Mouse (Mus musculus): ENCODE results near the gene Gm21985. TPM values are rescaled to one million over a fixed set of nuclear protein-coding genes. Genes with fewer than 3 reads are reported as not detected.

Gm21985 gene
- total and polyA plus RNA-seq, 3 experiments = 0.51 TPM; not detected in 2

DNA sequence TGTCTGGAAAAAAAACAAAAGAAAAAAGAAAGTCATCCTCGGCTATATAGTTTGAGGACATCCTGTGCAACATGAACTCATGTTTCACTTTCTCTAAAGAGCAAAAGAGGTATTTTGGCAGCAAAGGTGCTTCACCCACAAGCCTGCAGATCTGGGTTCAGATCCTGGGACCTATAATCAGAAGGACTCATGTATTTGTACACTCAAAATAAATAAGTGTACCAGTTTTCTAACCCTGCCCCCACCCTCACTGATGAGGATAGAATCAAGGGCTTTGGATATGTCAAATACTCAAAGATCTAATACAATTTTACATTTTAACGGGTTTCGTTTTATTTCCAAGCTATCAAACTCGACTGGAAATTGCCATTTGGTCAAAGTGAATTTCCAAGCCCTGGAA is 1.8 kb upstream of the Gm21985 start:
- Histone ChIP-seq H3K36me3 (replicated peaks in 1 of 2; ENCODE audit: control insufficient read depth in 1 of 2, insufficient read depth in 1 of 2, low read length in 1 of 2) (peaks cover 0 to 14% of the 10 kb centered on the region in 2 experiments), H3K4me1 (ENCODE audit: control insufficient read depth in 1 of 2, insufficient read depth in 2 of 2) (peaks cover 2 to 34% of the 10 kb centered on the region in 2 experiments; a peak in 2 of 4 replicates), H3K27me3 (replicated peaks) (no peaks in the 10 kb centered on the region), H3K79me2 (replicated peaks; ENCODE audit: control insufficient read depth, extremely low read depth, insufficient read depth, poor library complexity, severe bottlenecking) (peaks cover 44% of the 10 kb centered on the region), H3K4me3 (replicated peaks in 1 of 3; ENCODE audit: low read depth in 2 of 3, low read length in 2 of 3, poor library complexity in 1 of 3) (no peak overlapping the region), H3K9ac (ENCODE audit: insufficient read depth, low read depth) (no peak overlapping the region), H3K4me2 (ENCODE audit: insufficient read depth, low read depth, poor library complexity, severe bottlenecking) (peak overlapping the region; percentile 97; the same call in 1 of the 2 replicates), H3K27ac (ENCODE audit: insufficient read depth, low read depth) (no peak overlapping the region), H3K9me3 (replicated peaks; ENCODE audit: low read length) (no peaks in the 10 kb centered on the region)
- in situ Hi-C loops (cut with MboI; ENCODE audit: low pct_ligation_motif_present, low pct_unique_long_range_greater_than_20kb, low sequenced_read_pairs) = loop anchor here (10.0 kb wide), 2 partner anchors 100 to 210 kb away; partner anchors contain the start of gene Emc4
- DNase-seq (ENCODE audit: extremely low read depth) = no peak
- no peak for TF ChIP-seq CTCF (conservative IDR thresholded peaks at IDR 0.05 in 1 of 2, IDR thresholded peaks at IDR 0.05 in 1 of 2; ENCODE audit: low read depth in 2 of 2, low read length in 2 of 2)
- TF ChIP-seq RAD21 (IDR thresholded peaks at IDR 0.05; ENCODE audit: low read depth, low read length) = no peak
- TF ChIP-seq CHD2 (IDR thresholded peaks at IDR 0.05; ENCODE audit: low read length) = no peak
- no peak for TF ChIP-seq GABPA (IDR thresholded peaks at IDR 0.05; ENCODE audit: insufficient replicate concordance, low read depth, low read length)
- TF ChIP-seq POLR2A (IDR thresholded peaks at IDR 0.05; ENCODE audit: low read depth, low read length) = no peak
- no peak for TF ChIP-seq MXI1 (IDR thresholded peaks at IDR 0.05; ENCODE audit: low read depth, low read length)
- no peak for TF ChIP-seq SMC3 (IDR thresholded peaks at IDR 0.05; ENCODE audit: low read depth, low read length)
- dilution Hi-C loops (cut with MboI; ENCODE audit: extremely low pct_ligation_motif_present, extremely low pct_unique_long_range_greater_than_20kb, low sequenced_read_pairs) = no loop called here

DNA sequence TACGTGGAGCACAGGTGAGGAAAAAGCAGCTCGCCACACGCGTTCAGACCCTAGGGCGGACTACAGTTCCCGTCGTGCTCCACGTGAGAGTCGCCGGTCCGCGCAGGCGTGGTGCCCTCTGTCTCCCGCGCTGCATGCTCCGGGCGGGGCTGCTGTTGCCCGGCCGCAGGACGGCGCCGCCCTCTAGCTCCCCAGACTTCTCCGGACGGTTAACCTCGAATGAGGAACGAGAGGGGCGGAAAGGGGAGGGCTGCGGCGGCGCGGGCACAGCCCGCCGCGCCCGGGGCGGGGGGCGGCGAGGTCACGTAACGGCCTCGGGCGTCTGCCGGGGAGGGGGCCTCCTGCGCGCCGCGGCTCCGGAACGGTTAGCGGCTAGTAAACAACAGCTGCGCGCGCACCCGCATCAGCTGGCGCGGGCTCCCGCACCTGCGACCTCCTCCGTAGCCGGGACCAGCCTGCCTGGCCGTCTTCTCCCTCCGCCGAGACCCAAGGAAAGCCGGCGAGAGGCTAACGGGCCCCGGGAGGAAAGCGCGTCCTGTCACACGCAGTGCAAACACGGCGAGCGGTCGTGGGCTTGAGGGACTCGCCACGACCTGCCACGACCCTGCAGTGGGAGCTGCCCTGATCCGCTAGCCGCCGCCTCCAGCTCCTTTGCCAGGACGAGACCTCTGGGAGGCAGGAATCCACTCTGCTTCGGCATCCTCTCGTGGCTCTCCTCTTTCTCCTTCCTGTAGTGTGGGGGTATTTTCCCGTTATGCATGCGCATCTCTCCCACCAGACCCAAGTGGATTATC is 469 bp upstream of the Gm21985 start, which contains the start of gene Slc12a6:
TSS of gene Slc12a6 (plus strand) at position 378 of the 794 bp plus-strand sequence.
- no peaks in the 10 kb centered on the region for H3K9me3 ChIP-seq (replicated peaks; ENCODE audit: low read length)
- dilution Hi-C loops (cut with MboI; ENCODE audit: extremely low pct_ligation_motif_present, extremely low pct_unique_long_range_greater_than_20kb, low sequenced_read_pairs) = no loop called here
- H3K9ac ChIP-seq (ENCODE audit: insufficient read depth, low read depth) = peak within 1 kb of the TSS; percentile 93
- H3K27ac ChIP-seq (ENCODE audit: insufficient read depth, low read depth) = peak within 1 kb of the TSS; percentile 85
- H3K4me1 ChIP-seq (ENCODE audit: control insufficient read depth in 1 of 2, insufficient read depth in 2 of 2) = peaks cover 2 to 41% of the 10 kb centered on the region in 2 experiments; a peak in 2 of 4 replicates
- H3K4me3 ChIP-seq (replicated peaks in 1 of 3; ENCODE audit: low read depth in 2 of 3, low read length in 2 of 3, poor library complexity in 1 of 3) = peak within 1 kb of the TSS; percentile 81 to 88 (median 83)
- DNase-seq (ENCODE audit: extremely low read depth) = peak; percentile 91
- no peaks in the 10 kb centered on the region for H3K27me3 ChIP-seq (replicated peaks)
- in situ Hi-C loops (cut with MboI; ENCODE audit: low pct_ligation_motif_present, low pct_unique_long_range_greater_than_20kb, low sequenced_read_pairs) = loop anchor here (10.0 kb wide), 2 partner anchors 99 to 209 kb away; partner anchors contain the start of gene Emc4
- peaks cover 0 to 17% of the 10 kb centered on the region in 2 experiments for H3K36me3 ChIP-seq (replicated peaks in 1 of 2; ENCODE audit: control insufficient read depth in 1 of 2, insufficient read depth in 1 of 2, low read length in 1 of 2)
- H3K4me2 ChIP-seq (ENCODE audit: insufficient read depth, low read depth, poor library complexity, severe bottlenecking) = peak within 1 kb of the TSS; percentile 82
- peaks cover 44% of the 10 kb centered on the region for H3K79me2 ChIP-seq (replicated peaks; ENCODE audit: control insufficient read depth, extremely low read depth, insufficient read depth, poor library complexity, severe bottlenecking)
- TF ChIP-seq ZC3H11A (IDR thresholded peaks at IDR 0.05; ENCODE audit: low read depth, low read length) (no peak), SIN3A (IDR thresholded peaks at IDR 0.05; ENCODE audit: low read length) (peak; percentile 20), CHD1 (IDR thresholded peaks at IDR 0.05; ENCODE audit: low read depth, low read length) (no peak), ETS1 (conservative IDR thresholded peaks at IDR 0.05; ENCODE audit: low read depth, low read length) (0 out of 2 replicates have a peak, but pooled peaks have one; percentile 13), ZMIZ1 (IDR thresholded peaks at IDR 0.05; ENCODE audit: low read depth, low read length) (peak; percentile 40; the same call in 1 of the 2 replicates), MAFK (IDR thresholded peaks at IDR 0.05; ENCODE audit: insufficient replicate concordance, low read length) (no peak), IRF4 (IDR thresholded peaks at IDR 0.05; ENCODE audit: low read depth, low read length) (0 out of 2 replicates have a peak, but pooled peaks have one; percentile 15), RAD21 (IDR thresholded peaks at IDR 0.05; ENCODE audit: low read depth, low read length) (no peak), MAX (IDR thresholded peaks at IDR 0.05; ENCODE audit: low read length) (peak; percentile 80), CTCF (conservative IDR thresholded peaks at IDR 0.05 in 1 of 2, IDR thresholded peaks at IDR 0.05 in 1 of 2; ENCODE audit: low read depth in 2 of 2, low read length in 2 of 2) (no peak), GABPA (IDR thresholded peaks at IDR 0.05; ENCODE audit: insufficient replicate concordance, low read depth, low read length) (peak; percentile 24; the same call in 1 of the 2 replicates), PAX5 (IDR thresholded peaks at IDR 0.05; ENCODE audit: low read length) (no peak), EP300 (IDR thresholded peaks at IDR 0.05; ENCODE audit: low read length) (no peak), MAZ (IDR thresholded peaks at IDR 0.05; ENCODE audit: low read depth, low read length) (peak; percentile 92), TCF12 (IDR thresholded peaks at IDR 0.05; ENCODE audit: low read depth, low read length) (peak; percentile 54; the same call in 1 of the 2 replicates), CHD2 (IDR thresholded peaks at IDR 0.05; ENCODE audit: low read length) (0 out of 2 replicates have a peak, but pooled peaks have one; percentile 5), HCFC1 (IDR thresholded peaks at IDR 0.05; ENCODE audit: low read depth, low read length) (peak; percentile 96), BHLHE40 (IDR thresholded peaks at IDR 0.05; ENCODE audit: low read depth, low read length) (peak; percentile 32; the same call in 1 of the 2 replicates), ELF1 (IDR thresholded peaks at IDR 0.05; ENCODE audit: low read depth, low read length) (peak; percentile 69; the same call in 1 of the 2 replicates), ZNF384 (IDR thresholded peaks at IDR 0.05; ENCODE audit: low read depth, low read length) (no peak), MXI1 (IDR thresholded peaks at IDR 0.05; ENCODE audit: low read depth, low read length) (peak; percentile 86), KAT2A (IDR thresholded peaks at IDR 0.05; ENCODE audit: insufficient replicate concordance, low read length) (peak; percentile 85; the same call in 1 of the 2 replicates), ZKSCAN1 (IDR thresholded peaks at IDR 0.05; ENCODE audit: borderline replicate concordance, low read depth, low read length) (no peak), POLR2A (IDR thresholded peaks at IDR 0.05; ENCODE audit: low read depth, low read length) (peak; percentile 59), USF1 (IDR thresholded peaks at IDR 0.05; ENCODE audit: low read depth, low read length) (no peak; the same call in 1 of the 2 replicates), UBTF (IDR thresholded peaks at IDR 0.05; ENCODE audit: low read depth, low read length) (0 out of 2 replicates have a peak, but pooled peaks have one; percentile 13), MEF2A (IDR thresholded peaks at IDR 0.05; ENCODE audit: borderline replicate concordance, low read depth, low read length) (peak; percentile 24; the same call in 1 of the 2 replicates)
